Mouse (Mus musculus): ENCODE measurements around the gene Cyp4a30b. TPM values are rescaled to one million over a fixed set of nuclear protein-coding genes. Genes with fewer than 3 reads are reported as not detected.
"Not testable (repeated sequence)": the region's sequence is repeated elsewhere in the genome, so short reads cannot be mapped to it uniquely, and the experiment has no call there.

The Cyp4a30b gene
- polyA plus RNA-seq (2016; fragmentation: Nextera tagmentation; extraction: Ambion mirVana), result not detected in 2 replicates

- H3K4me3 ChIP-seq, result no peak within 1 kb of the TSS
- no peak within 1 kb of the TSS for H3K9ac ChIP-seq
- H3K27ac ChIP-seq, result no peak within 1 kb of the TSS
- no peaks in the 10 kb centered on the region for H3K9me3 ChIP-seq (replicated peaks)
- ATAC-seq, result no peak
- no peak within 1 kb of the TSS for H3K4me2 ChIP-seq
- H3K4me1 ChIP-seq, result no peaks in the 10 kb centered on the region
- 60% methylated on average over 3 of the region's 3 CpGs for WGBS (ENCODE audit: insufficient replicate concordance)
- no peaks in the 10 kb centered on the region for H3K36me3 ChIP-seq
- no peaks in the 10 kb centered on the region for H3K27me3 ChIP-seq (replicated peaks)
Measured at GRCm38 (mm10) chr4:115452304-115452703, at the start of gene Cyp4a30b. Cyp4a30b (plus strand) TSS chr4:115452604.

DNA sequence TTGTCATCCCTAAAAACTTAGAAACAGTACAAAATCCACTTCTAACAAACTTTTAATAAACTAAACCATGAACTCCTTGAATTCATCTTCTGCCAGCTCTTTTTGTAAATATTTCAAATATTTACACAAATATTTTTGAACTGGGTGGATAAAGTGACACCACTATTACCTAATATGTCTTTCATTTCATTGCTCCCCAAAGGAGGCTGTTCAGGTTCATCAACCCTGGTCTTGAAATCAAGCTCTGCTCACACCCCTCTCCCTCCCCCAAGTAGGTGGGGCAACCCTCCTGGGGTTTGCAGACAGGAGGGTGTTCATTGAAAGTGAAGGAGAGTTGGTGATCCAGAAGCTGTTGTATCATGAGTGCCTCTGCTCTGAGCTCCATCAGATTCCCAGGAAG is 41.1 kb upstream of the Cyp4a30b start, which contains the start of gene Cyp4a12b:
Gene Cyp4a12b (plus strand): TSS at position 301 of the 400 bp plus-strand sequence.
- not testable (repeated sequence) for H3K9ac ChIP-seq; H3K36me3 ChIP-seq; H3K4me2 ChIP-seq; H3K4me1 ChIP-seq; H3K27me3 ChIP-seq (replicated peaks); H3K27ac ChIP-seq; ATAC-seq; H3K9me3 ChIP-seq (replicated peaks); H3K4me3 ChIP-seq

- H3K4me3 ChIP-seq, result no peak overlapping the region
- no peaks in the 10 kb centered on the region for H3K27me3 ChIP-seq (replicated peaks)
- no peaks in the 10 kb centered on the region for H3K36me3 ChIP-seq
- no peak overlapping the region for H3K4me2 ChIP-seq
- no peak overlapping the region for H3K27ac ChIP-seq
- no peaks in the 10 kb centered on the region for H3K9me3 ChIP-seq (replicated peaks)
- ATAC-seq, result no peak
- 49% methylated on average over 3 of the region's 3 CpGs for WGBS (ENCODE audit: insufficient replicate concordance)
- no peaks in the 10 kb centered on the region for H3K4me1 ChIP-seq
- no peak overlapping the region for H3K9ac ChIP-seq
Measured at GRCm38 (mm10) chr4:115450577-115451137, 1.7 kb upstream of the Cyp4a30b start.

- H3K27me3 ChIP-seq (replicated peaks); H3K4me2 ChIP-seq; H3K27ac ChIP-seq; H3K4me3 ChIP-seq; H3K9ac ChIP-seq; H3K36me3 ChIP-seq; H3K4me1 ChIP-seq; H3K9me3 ChIP-seq (replicated peaks); ATAC-seq: not testable (repeated sequence)
- 60% methylated on average over 3 of the region's 3 CpGs for WGBS (ENCODE audit: insufficient replicate concordance)
Measured at GRCm38 (mm10) chr4:115473585-115473984, 21.2 kb downstream of the Cyp4a30b start.

DNA sequence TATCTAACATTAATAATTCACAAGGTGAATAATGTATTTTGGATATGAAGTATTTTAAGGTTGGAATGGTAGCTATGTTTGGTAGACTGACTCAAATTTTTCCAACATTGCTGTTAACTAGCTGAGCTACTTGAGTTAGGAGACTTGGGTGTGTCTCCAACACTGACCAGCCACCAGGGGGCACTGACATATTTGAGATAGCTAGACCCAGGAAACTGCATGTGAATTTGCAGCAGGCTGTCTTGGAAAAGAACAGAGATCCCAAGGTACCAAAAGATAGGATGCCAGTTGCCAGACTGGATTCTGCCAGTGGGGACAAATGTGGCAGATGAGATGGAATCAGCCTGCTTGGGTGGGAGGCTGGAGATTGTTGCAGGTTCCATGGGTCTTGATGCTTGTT is 23.6 kb downstream of the Cyp4a30b start:
- not testable (repeated sequence) for H3K4me1 ChIP-seq; ATAC-seq; H3K27ac ChIP-seq; H3K4me3 ChIP-seq; H3K9ac ChIP-seq; H3K4me2 ChIP-seq; H3K27me3 ChIP-seq (replicated peaks); H3K36me3 ChIP-seq; H3K9me3 ChIP-seq (replicated peaks)

DNA sequence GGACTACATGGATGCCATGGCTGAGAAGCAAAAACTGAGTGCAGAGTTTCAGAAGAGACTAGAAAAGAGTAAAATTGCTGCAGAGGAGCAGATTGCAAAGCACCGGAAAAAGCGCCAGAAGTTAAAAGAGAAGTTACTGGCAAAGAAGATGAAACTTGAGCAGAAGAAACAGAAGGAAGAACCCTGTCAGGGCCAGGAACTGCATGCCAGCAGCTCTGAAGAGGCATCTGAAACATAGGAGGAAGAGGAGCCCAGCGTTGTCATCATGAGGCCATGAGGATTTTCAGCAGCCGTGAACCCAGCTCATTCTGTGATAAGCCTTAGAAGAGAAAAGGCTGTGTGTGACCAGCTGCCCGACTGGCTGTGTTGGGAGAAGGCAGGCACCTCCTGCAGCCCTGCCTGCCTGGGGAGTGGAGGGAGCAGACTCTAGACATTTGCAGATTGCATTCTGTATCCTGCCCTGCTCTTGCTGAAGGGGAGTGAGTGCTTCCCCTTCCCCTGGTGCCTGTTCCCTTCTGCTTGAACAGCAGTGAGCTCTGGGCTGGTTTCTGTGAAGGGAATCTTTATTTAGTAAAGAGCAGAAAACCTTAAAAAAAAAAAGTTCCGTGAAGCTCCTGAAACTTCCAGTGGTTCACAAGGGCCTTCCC is 28.7 kb downstream of the Cyp4a30b start:
- H3K9ac ChIP-seq, result no peak overlapping the region
- 49% methylated on average over 6 of the region's 6 CpGs for WGBS (ENCODE audit: insufficient replicate concordance)
- H3K4me3 ChIP-seq, result no peak overlapping the region
- no peak overlapping the region for H3K27ac ChIP-seq
- no peaks in the 10 kb centered on the region for H3K27me3 ChIP-seq (replicated peaks)
- ATAC-seq, result no peak
- H3K4me2 ChIP-seq, result no peak overlapping the region
- no peaks in the 10 kb centered on the region for H3K4me1 ChIP-seq
- no peaks in the 10 kb centered on the region for H3K9me3 ChIP-seq (replicated peaks)
- H3K36me3 ChIP-seq, result no peaks in the 10 kb centered on the region

DNA sequence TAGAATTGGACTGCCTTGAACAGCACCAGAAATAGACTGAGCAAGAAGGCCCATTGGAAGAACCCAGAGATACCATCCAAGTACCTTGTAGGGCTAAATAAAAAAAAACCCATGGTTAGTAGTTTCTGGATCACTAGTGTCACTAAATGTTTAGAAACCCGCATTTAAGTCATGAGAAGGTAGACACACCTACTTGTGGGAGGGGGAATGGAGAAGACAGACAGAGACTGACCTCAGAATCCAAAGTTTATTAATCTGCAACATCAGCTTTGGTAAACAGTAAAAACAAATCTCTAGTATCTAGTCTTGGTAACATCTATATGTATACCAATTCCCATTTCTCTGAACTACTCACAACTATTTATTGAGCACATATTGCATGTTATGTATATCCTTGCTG is 43.6 kb downstream of the Cyp4a30b start, which contains the start of gene Cyp4a14:
Gene Cyp4a14 (minus strand): TSS at position 142 of the 400 bp plus-strand sequence.
- H3K27ac ChIP-seq, result no peak within 1 kb of the TSS
- no peaks in the 10 kb centered on the region for H3K9me3 ChIP-seq (replicated peaks)
- no peak within 1 kb of the TSS for H3K4me2 ChIP-seq
- WGBS (ENCODE audit: insufficient replicate concordance), result 61% methylated on average over 1 of the region's 1 CpGs
- H3K27me3 ChIP-seq (replicated peaks), result no peaks in the 10 kb centered on the region
- ATAC-seq, result no peak
- no peak within 1 kb of the TSS for H3K4me3 ChIP-seq
- H3K36me3 ChIP-seq, result no peaks in the 10 kb centered on the region
- no peak within 1 kb of the TSS for H3K9ac ChIP-seq
- no peaks in the 10 kb centered on the region for H3K4me1 ChIP-seq

DNA sequence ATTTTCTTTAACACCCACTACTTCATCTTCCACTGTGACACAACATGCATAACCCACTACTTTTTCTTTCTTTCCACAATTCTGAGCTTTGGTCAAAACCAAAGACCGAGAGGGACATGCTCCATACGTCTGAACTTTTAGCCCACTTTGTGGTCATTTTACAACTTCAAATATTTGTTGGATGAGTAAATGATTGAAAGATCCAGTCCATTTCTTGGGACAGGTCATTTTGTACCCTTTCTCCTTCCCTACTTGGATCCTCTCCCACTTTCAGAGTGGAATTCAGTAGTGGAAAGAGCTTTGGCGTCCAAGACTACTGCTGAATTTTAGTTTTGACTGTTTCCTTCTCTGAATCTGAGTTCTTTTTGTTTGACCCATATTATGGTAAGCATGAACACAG is 45.1 kb downstream of the Cyp4a30b start:
- Histone ChIP-seq H3K4me3 (no peak overlapping the region), H3K9me3 (replicated peaks) (no peaks in the 10 kb centered on the region), H3K4me1 (no peaks in the 10 kb centered on the region), H3K27me3 (replicated peaks) (no peaks in the 10 kb centered on the region), H3K4me2 (no peak overlapping the region), H3K9ac (no peak overlapping the region), H3K36me3 (no peaks in the 10 kb centered on the region), H3K27ac (no peak overlapping the region)
- no peak for ATAC-seq
- 65% methylated on average over 3 of the region's 3 CpGs for WGBS (ENCODE audit: insufficient replicate concordance)

DNA sequence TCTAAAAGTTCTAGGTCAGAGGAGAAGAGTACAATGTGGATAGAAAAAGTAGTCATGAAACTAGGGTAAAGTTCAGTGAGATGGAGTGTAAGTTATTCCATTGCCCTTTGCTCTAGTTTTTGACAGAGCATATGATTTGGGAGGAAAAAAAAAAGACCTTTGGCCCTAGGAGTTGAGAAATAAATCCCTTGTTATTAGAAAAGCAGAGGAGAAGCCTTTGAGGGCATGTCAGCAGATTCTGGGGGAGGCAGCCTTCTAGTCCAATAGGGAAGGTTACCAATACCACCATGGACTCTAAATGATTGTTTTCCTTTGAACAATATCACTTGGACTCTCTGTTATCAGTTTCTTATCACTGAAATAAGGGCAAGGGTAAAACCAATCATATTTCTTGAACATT is 61.6 kb downstream of the Cyp4a30b start:
- not testable (repeated sequence) for ATAC-seq; H3K9me3 ChIP-seq (replicated peaks); H3K9ac ChIP-seq; H3K4me1 ChIP-seq; H3K4me3 ChIP-seq; H3K4me2 ChIP-seq; H3K36me3 ChIP-seq; H3K27ac ChIP-seq; H3K27me3 ChIP-seq (replicated peaks)

DNA sequence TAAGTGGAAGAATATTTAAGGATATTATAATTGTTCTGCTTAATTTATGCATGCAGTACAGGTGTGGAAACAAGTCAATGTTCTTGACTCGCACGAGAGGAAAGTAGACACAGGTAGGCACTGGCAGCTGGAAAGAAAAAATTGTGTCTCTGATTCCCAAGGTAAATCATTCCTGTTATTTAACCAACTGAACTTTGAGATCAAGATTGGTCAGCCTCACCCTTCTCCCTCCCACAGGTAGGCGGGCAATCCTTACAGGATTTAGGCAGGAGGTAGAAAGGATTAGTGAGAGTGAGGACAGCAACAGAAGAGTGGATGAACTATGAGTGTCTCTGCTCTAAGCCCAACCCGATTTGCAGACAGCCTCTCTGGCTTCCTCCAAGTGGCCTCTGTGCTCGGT is 65.6 kb downstream of the Cyp4a30b start, which contains the start of gene Cyp4a10:
Gene Cyp4a10 (plus strand): TSS at position 265 of the 400 bp plus-strand sequence.
- not testable (repeated sequence) for H3K27me3 ChIP-seq (replicated peaks); H3K9ac ChIP-seq; ATAC-seq; H3K4me3 ChIP-seq; H3K27ac ChIP-seq; H3K9me3 ChIP-seq (replicated peaks); H3K4me1 ChIP-seq; H3K36me3 ChIP-seq; H3K4me2 ChIP-seq
- WGBS (ENCODE audit: insufficient replicate concordance), result 66% methylated on average over 5 of the region's 5 CpGs

DNA sequence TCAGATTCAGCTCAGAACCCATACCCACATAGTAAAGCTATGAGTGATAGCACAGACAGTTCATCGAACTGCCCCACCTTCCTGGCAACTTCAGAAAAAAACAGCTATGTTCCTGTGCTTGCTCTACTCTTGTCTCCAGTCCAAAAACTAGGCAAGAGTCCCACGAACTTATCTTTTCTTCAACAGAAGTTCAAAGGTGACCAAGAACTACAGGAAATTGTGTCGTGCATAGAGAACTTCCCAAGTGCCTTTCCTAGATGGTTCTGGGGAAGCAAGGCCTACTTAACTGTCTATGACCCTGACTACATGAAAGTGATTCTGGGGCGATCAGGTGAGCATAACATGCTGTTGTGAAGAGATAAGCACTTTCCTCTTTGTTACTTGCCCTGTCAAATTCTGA is 67.0 kb downstream of the Cyp4a30b start:
- Histone ChIP-seq H3K27me3 (replicated peaks) (no peaks in the 10 kb centered on the region), H3K36me3 (no peaks in the 10 kb centered on the region), H3K4me1 (no peaks in the 10 kb centered on the region), H3K9ac (no peak overlapping the region), H3K9me3 (replicated peaks) (no peaks in the 10 kb centered on the region), H3K4me3 (no peak overlapping the region), H3K27ac (no peak overlapping the region), H3K4me2 (no peak overlapping the region)
- no peak for ATAC-seq
- 45% methylated on average over 4 of the region's 4 CpGs for WGBS (ENCODE audit: insufficient replicate concordance)
